Mouse (Mus musculus): Measurements from ENCODE around the gene Aup1.

Gene Aup1

DNA sequence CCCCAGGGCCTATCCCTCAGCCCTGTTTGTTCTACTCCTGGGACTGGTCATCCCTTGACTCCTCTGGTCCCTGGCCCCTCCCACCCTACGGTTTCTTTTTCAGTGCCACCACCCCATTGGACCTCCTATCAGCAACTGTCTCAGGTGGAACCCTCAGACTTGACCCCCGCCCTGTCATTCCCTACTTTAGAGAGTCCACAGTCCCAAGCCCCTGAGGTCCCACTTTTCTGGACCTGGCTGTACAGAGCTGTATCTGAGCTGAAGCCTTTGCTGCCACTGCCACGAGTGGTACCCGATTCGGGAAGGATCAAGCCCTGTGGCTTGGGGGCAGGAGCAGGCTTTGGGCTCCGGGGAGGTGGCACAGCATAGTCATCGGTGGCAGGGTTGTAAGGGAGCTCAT, 23.2 kb upstream of the Aup1 start:
- DNase-seq (ENCODE audit: low read depth) = no peak

DNA sequence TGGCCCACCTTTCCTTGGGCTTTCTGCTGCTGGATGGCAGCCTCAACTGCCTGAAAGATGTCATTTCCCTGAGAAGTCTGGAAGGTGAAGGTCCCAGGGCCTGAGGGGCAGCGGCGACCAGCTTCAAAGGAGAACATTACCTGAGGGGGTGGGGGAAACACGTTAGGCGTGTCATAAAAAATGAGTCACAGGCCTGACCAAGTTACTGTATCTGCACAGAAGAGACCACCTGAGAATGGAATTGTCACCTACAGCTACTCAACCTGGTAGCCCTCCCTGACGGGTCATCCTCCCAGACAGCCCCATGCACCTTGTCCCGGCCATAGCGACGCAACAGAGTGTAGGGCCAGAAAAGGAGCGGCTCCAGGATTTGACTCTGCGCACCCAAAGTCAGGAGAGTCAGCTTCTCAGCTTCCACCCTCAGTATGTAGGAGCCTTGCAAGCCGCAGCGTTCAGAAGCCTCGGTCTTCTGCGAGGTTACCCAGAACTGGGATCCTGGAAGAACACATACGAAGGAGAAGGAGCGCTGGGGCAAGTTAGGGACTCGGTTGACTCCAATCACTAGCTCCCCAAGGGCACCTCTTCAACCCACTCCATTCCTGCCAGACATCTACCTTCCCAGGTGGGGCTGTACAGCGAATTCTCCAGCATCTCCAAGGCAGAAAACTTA, 22.3 kb upstream of the Aup1 start:
- DNase-seq (ENCODE audit: low read depth) = no peak

GRCm38 (mm10) chr6:83032769-83033191, 21.5 kb upstream of the Aup1 start:
- peak; percentile 65 for DNase-seq (ENCODE audit: low read depth)

- DNase-seq (ENCODE audit: low read depth) = peak; percentile 93
Measured at GRCm38 (mm10) chr6:83033249-83034185, 20.8 kb upstream of the Aup1 start, which contains the start of the genes Dok1 and Loxl3. Gene Dok1 (minus strand): TSS chr6:83033471. Gene Loxl3 (plus strand): TSS chr6:83034173.

- DNase-seq (ENCODE audit: low read depth) = peak; percentile 58
Measured at GRCm38 (mm10) chr6:83034463-83035055, 19.8 kb upstream of the Aup1 start.

DNA sequence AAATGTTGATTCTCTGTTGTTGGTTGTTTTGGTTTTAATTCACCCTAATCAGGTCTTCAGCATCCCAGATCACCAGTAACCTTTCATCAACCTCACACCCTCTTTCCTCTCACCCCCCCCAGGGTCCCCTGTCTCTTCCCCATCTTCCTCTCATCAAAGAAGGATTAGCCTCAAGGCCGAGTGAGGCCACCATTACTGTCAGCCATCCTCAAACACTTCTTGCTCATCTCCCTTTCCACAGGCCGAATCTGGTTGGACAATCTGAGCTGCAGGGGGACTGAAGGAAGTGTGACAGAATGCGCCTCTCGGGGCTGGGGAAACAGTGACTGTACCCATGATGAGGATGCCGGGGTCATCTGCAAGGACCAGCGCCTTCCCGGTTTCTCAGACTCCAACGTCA, 17.1 kb upstream of the Aup1 start:
- DNase-seq (ENCODE audit: low read depth) = no peak

- DNase-seq (ENCODE audit: low read depth) = no peak
Measured at GRCm38 (mm10) chr6:83038496-83039012, 15.8 kb upstream of the Aup1 start.

GRCm38 (mm10) chr6:83040601-83041000, 13.7 kb upstream of the Aup1 start:
- no peak for DNase-seq (ENCODE audit: low read depth)

GRCm38 (mm10) chr6:83043561-83043960, 10.8 kb upstream of the Aup1 start:
- no peak for DNase-seq (ENCODE audit: low read depth)

- DNase-seq (ENCODE audit: low read depth) = no peak
Measured at GRCm38 (mm10) chr6:83043993-83044392, 10.3 kb upstream of the Aup1 start.

- DNase-seq (ENCODE audit: low read depth) = no peak
Measured at GRCm38 (mm10) chr6:83044742-83045141, 9.6 kb upstream of the Aup1 start.

DNA sequence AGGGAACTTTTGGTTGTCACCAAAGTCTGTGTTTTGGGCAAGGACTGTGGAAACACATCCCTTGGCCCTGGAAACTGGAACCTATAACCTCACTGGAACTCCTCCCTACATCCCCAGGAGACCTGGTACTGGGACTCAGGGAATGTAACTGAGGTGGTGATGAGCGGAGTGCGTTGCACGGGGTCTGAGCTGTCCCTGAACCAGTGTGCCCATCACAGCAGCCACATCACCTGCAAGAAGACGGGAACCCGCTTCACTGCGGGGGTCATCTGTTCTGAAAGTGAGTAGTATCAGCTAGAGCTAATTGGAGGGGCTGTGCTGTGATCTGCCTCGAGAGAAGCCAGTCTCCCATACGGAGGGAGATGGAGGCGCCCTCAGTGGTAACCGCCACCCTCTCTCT, 5.0 kb upstream of the Aup1 start:
- DNase-seq (ENCODE audit: low read depth) = no peak

GRCm38 (mm10) chr6:83053136-83053960, 973 bp upstream of the Aup1 start:
- peak; percentile 73 for DNase-seq (ENCODE audit: low read depth)

GRCm38 (mm10) chr6:83054871-83055431, 630 bp downstream of the Aup1 start, which contains the start of gene Htra2:
Gene Htra2 (minus strand): TSS chr6:83055273.
- DNase-seq (ENCODE audit: low read depth) = peak; percentile 68

- DNase-seq (ENCODE audit: low read depth) = no peak
Measured at GRCm38 (mm10) chr6:83057790-83058189, 3.5 kb downstream of the Aup1 start, which contains the start of gene Dqx1. Gene Dqx1 (plus strand): TSS chr6:83057844.

DNA sequence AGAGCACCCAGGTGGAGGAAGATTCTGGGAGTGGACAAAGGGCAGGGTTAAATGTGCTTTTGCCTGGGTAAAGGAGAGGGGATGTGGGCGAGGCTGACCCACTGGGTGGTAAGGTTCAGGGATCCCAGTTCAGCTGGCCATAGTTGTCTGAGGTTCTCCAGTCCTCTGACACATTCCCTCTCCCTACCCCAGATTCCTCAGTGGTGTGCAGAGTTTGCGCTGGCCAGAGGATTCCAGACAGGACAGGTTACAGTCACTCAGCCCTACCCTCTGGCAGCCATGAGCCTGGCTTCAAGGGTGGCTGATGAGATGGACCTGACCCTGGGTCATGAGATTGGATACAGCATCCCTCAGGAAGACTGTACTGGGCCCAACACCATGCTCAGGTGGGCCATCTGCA, 4.4 kb downstream of the Aup1 start:
- no peak for DNase-seq (ENCODE audit: low read depth)

- no peak for DNase-seq (ENCODE audit: low read depth)
Measured at GRCm38 (mm10) chr6:83065995-83066394, 11.7 kb downstream of the Aup1 start.

GRCm38 (mm10) chr6:83066441-83066840, 12.1 kb downstream of the Aup1 start:
- peak; percentile 58 for DNase-seq (ENCODE audit: low read depth)

GRCm38 (mm10) chr6:83068221-83068620, 13.9 kb downstream of the Aup1 start:
- DNase-seq (ENCODE audit: low read depth) = no peak

DNA sequence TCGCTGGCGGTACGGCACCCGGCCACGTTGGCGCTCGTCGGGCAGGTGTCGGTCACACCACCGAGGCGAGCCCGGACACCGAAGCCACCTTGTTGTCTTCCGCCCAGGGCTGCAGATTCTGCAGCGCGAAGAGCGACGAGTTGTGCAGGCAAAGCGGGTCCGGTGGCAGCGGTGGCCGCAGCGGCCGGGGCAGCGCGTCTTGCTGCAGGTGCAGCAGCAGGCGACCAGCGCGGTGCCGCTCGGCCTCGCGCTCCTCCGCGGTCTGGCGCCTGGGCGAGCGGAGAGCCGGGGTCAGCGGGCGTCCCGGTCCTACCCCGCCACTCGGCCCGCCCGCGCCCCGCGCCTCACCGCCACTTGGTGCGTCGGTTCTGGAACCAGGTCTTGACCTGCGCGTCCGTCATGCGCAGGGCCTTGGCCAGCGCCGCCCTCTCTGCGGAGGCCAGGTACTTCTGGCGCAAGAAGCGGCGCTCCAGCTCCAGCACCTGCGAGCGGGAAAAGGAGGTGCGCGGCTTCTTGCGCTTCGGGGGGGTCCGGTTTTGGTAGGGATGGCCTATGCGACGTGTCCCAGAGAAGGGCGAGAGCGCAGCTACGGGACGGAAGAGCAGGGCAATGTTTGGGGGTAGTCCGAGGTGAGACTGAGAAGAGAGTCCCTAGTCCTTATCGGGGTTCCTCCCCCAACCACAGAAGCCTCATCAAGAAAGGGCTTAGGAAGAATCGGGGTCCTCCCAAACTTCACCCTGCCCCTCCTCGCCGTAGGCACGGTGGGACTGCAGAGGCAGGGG, 14.6 kb downstream of the Aup1 start:
- DNase-seq (ENCODE audit: low read depth) = no peak
